Mouse (Mus musculus) lung, embryonic 16.5 days (tissue): ENCODE results near the gene Sytl2. TPM values are rescaled to one million over a fixed set of nuclear protein-coding genes. Genes with fewer than 3 reads are reported as not detected.

ENCODE experiments used
- ATAC-seq: fragments of 200-750 bp; cut with Nextera tagmentation; 2 replicates; pipeline ENCODE4 v1.8.0; 2017; ENCODE audit warnings: low read depth, mild to moderate bottlenecking, moderate library complexity
- H3K27ac ChIP-seq: fragments of 300-500 bp; sonication (generic); 2 replicates; pipeline ENCODE4 v1.5.1; 2014; ENCODE audit warnings: mild to moderate bottlenecking, control low read depth, low read length
- H3K27me3 ChIP-seq: fragments of 300-500 bp; sonication (generic); 2 replicates; pipeline ENCODE4 v1.6.1; 2014; ENCODE audit warnings: low read depth, low read length, mixed read lengths; ENCODE audit not compliant: control insufficient read depth, insufficient read depth
- H3K36me3 ChIP-seq: fragments of 300-500 bp; sonication (generic); 2 replicates; pipeline ENCODE4 v1.6.1; 2014; ENCODE audit warnings: low read length; ENCODE audit not compliant: control insufficient read depth, insufficient read depth
- H3K4me1 ChIP-seq: fragments of 300-500 bp; sonication (generic); replicated peaks from 2 replicates; pipeline ENCODE4 v1.6.1; 2014; ENCODE audit warnings: low read length, mixed read lengths; ENCODE audit not compliant: control insufficient read depth, insufficient read depth
- H3K4me2 ChIP-seq: fragments of 300-500 bp; sonication (generic); 2 replicates; pipeline ENCODE4 v1.6.1; 2014; ENCODE audit warnings: low read depth, low read length, control low read depth
- H3K4me3 ChIP-seq: fragments of 300-500 bp; sonication (generic); 2 replicates; pipeline ENCODE4 v1.5.1; 2014; ENCODE audit warnings: mild to moderate bottlenecking, low read length, control low read depth
- H3K9ac ChIP-seq: fragments of 300-500 bp; sonication (generic); 2 replicates; pipeline ENCODE4 v1.6.1; 2014; ENCODE audit warnings: low read length, control low read depth
- H3K9me3 ChIP-seq: fragments of 300-500 bp; sonication (generic); 2 replicates; pipeline ENCODE4 v1.6.1; 2016; ENCODE audit warnings: low read length; ENCODE audit not compliant: control insufficient read depth
- WGBS: fragments of 180-500 bp; shearing (Covaris S2); extraction: QIAGEN DNeasy Blood & Tissue Kit; methylation state at CpG from one replicate; pipeline ENCODE4 v1.1.7; 2014; 5-methylcytosine and 5-hydroxymethylcytosine counted together
- polyA plus RNA-seq: library from polyadenylated mRNA; unstranded; fragments of >200 nt; fragmentation: Nextera tagmentation; extraction: Ambion mirVana; gene quantifications from 2 replicates; pipeline ENCODE4 v1.2.1, GENCODE M21; 2015

Sytl2 gene
- polyA plus RNA-seq, 1 experiment from 2014 or later, result 5.5 TPM

DNA sequence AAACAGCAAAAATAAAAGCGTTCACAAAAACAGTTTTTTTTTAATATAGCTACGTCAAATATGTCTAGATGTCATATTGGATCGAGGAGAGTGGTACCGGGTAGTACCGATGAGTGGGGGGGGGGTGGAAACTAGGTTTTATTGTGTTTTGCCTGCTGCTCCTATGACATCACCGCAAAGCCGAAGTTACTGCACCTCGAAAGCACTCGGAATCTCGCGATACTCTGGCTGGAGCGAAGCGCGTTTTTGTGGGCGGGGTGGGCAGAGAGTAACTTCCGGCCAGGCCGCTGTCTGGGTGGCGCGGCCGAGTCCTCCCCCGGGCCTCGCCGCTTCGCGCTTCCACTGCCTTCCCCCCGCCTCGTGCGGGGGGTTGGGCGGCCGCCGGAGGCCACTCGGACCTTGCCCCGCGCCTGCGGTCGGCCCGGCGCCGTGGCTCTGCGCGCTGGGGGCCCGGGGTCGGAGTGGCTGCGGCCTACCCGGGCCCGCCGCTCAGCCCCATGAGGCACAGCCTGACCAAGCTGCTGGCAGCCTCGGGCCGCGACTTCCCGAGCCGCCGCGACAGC, 140.5 kb downstream of the Sytl2 start, which contains the start of gene Crebzf:
Crebzf (plus strand) TSS at position 212 of the 563 bp plus-strand sequence.
- Histone ChIP-seq H3K9ac (peak within 1 kb of the TSS; percentile 99), H3K9me3 (no peaks in the 10 kb centered on the region), H3K4me1 (no peaks in the 10 kb centered on the region; the same call in 1 of the 2 replicates), H3K4me3 (peak within 1 kb of the TSS; percentile 97), H3K4me2 (peak within 1 kb of the TSS; percentile 70), H3K27ac (peak within 1 kb of the TSS; percentile 98), H3K36me3 (peaks cover 2% of the 10 kb centered on the region; the same call in 1 of the 2 replicates), H3K27me3 (no peaks in the 10 kb centered on the region)
- peak; percentile 97 for ATAC-seq
- 0% methylated on average over 45 of the region's 54 CpGs for WGBS

DNA sequence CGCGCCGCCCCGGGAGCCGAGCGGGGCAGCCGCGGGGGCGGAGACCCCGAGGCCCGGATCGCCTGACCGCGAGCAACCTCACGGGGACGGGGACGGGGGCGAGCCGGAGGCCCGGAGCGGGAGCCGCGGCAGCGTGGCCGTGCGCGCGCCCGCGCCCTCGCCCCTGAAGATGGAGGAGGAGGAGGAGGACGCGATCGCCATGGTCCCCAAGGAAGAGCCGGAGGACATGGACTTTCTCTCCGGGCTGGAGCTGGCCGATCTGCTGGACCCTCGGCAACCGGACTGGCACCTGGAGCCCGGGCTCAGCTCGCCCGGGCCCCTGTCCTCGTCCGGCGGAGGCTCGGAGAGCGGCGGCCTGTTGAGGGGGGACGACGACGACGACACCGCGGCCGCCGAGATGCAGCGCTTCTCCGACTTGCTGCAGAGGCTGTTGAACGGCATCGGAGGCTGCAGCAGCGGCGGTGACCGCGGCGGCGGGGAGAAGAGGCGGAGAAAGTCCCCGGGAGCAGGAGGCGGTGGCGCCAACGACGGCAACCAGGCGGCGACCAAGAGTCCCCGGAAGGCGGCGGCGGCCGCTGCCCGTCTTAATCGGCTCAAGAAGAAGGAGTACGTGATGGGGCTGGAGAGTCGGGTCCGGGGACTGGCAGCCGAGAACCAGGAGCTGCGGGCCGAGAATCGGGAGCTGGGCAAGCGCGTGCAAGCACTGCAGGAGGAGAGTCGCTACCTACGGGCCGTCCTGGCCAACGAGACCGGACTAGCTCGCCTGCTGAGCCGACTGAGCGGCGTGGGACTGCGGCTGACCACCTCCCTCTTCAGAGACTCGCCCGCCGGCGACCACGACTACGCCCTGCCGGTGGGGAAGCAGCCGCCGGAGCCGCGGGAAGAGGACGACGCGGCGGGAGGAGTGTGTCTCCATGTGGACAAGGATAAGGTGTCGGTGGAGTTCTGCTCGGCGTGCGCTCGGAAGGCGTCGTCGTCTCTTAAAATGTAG, 141.3 kb downstream of the Sytl2 start:
- Histone ChIP-seq H3K4me3 (peak overlapping the region; percentile 97), H3K4me2 (peak overlapping the region; percentile 60), H3K27me3 (no peaks in the 10 kb centered on the region), H3K9me3 (no peaks in the 10 kb centered on the region), H3K27ac (peak overlapping the region; percentile 98), H3K9ac (peak overlapping the region; percentile 99), H3K36me3 (peaks cover 3% of the 10 kb centered on the region; the same call in 1 of the 2 replicates), H3K4me1 (no peaks in the 10 kb centered on the region; the same call in 1 of the 2 replicates)
- WGBS, result under 1% methylated on average over 99 of the region's 123 CpGs
- peak; percentile 76 for ATAC-seq

DNA sequence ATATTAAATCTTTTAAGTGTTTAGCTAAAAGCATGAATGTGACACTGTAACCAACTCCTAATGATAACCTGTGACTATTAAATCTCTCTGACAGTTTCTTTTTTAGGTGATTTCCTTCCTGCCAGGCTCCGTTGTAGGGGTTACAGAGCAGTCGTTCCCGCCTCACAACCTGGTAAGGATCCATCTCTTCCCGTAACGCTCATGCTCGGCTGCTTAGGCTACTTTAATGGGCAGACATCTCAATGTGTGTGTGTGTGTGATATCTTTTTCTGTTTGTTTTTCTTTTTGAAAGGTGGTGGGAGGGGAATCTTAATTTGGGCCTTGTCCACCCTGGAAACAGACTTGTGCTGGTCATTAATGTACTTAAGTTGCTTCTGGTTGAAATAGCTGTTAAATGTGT, 142.2 kb downstream of the Sytl2 start:
- H3K27me3 ChIP-seq, result no peaks in the 10 kb centered on the region
- peak overlapping the region; percentile 97 for H3K4me3 ChIP-seq
- no peak for ATAC-seq
- H3K36me3 ChIP-seq, result peaks cover 3% of the 10 kb centered on the region; the same call in 1 of the 2 replicates
- H3K27ac ChIP-seq, result no peak overlapping the region
- no peaks in the 10 kb centered on the region; the same call in 1 of the 2 replicates for H3K4me1 ChIP-seq
- H3K9ac ChIP-seq, result peak overlapping the region; percentile 99
- WGBS, result 0% methylated on average over 6 of the region's 6 CpGs
- H3K4me2 ChIP-seq, result peak overlapping the region; percentile 60
- H3K9me3 ChIP-seq, result no peaks in the 10 kb centered on the region

DNA sequence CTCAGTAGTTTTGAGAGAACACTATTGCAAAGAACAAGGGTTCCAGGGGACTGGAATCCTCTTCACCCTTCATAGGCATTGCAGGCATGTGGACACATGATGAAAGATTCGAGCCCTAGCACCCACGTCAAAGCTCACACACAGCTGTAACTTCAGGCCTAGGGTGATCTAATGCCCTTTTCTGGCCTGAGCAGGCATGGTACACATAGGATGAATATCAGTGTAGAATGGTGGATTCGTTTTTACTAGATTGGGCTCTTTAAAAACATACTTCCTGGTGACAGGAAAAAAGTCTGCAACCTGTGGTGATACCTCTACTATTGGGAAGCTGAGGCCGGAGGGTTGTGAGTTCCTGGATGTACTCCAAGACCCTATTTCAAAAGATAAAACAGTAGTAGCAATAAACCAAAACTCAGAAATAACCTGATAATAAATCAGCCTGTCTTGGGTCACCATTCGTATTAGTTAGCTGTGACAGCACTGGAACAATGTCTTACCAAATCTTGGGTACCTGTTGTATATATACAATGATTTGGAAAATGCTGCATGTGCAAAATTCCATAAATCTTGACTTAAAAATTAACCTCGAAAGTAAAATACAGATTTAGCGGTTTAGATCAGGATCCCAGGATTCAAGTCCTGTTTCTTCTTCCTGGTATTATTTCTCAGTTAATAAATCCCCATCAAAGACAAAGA, 154.2 kb downstream of the Sytl2 start:
- WGBS, result 22% methylated on average over 7 of the region's 7 CpGs
- H3K9me3 ChIP-seq, result no peaks in the 10 kb centered on the region
- no peaks in the 10 kb centered on the region for H3K27me3 ChIP-seq
- no peaks in the 10 kb centered on the region; the same call in 1 of the 2 replicates for H3K4me1 ChIP-seq
- H3K27ac ChIP-seq, result peak overlapping the region; percentile 86; the same call in 1 of the 2 replicates
- H3K4me3 ChIP-seq, result peak overlapping the region; percentile 81
- ATAC-seq, result no peak
- peaks cover 13% of the 10 kb centered on the region for H3K36me3 ChIP-seq
- peak overlapping the region; percentile 84 for H3K9ac ChIP-seq
- H3K4me2 ChIP-seq, result peak overlapping the region; percentile 64

DNA sequence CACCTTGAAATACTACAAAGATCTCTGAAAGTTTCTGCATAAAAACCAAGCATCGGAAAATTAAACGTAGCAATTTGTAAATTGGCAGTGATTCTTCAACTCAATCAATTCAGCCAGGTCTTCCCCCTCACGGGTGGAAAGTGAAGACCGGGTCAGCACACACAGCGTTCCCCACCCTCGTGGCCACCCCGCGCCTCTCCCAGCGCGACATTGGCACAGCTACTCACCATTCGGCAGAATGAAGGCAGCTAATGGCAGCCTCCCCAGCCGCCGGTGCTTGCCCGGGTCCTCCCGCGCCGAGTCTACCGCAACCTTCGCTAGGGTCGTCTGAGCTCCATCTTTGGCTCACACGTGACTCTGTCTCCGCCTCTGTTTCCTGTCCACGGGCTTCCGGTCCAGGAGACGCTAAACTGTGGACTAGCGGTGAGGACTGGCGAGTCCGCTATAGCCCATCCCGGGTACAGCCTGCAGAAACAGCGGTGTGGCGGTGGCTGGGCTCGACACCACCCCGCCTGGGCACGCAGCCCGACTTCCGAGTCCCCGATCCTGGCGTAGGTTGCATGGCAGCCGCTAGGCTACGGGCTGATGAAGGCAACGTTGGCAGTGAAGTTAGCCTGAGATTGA, 154.9 kb downstream of the Sytl2 start, which contains the start of gene Tmem126a:
Tmem126a (minus strand) TSS at position 385 of the 624 bp plus-strand sequence.
- under 1% methylated on average over 41 of the region's 41 CpGs for whole genome bisulfite sequencing
- H3K27me3 ChIP-seq, result no peaks in the 10 kb centered on the region
- H3K4me2 ChIP-seq, result peak within 1 kb of the TSS; percentile 64
- peak; percentile 97 for ATAC-seq
- H3K9ac ChIP-seq, result peak within 1 kb of the TSS; percentile 84
- no peaks in the 10 kb centered on the region for H3K9me3 ChIP-seq
- peaks cover 10% of the 10 kb centered on the region; the same call in 1 of the 2 replicates for H3K36me3 ChIP-seq
- peak within 1 kb of the TSS; percentile 81 for H3K4me3 ChIP-seq
- no peaks in the 10 kb centered on the region; the same call in 1 of the 2 replicates for H3K4me1 ChIP-seq
- H3K27ac ChIP-seq, result peak within 1 kb of the TSS; percentile 86

DNA sequence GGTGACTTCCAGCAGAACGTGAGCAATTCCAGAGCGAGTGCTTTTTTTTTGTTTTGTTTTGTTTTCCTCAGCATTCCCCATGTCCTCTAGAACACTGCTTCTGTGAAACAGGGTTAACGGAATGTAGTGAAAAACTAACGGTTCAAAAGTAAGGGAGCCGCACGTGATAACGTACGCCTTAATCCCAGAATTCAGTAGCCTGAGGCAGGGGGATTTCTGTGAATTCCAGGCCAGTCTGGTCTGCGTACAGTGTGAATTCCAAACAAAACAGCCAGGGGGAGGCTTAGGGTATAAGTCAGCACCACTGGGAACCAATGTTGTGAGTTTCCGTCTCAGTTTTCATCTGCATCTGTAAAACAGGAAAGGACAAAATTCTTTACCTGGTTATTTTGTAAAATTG, 155.5 kb downstream of the Sytl2 start:
- H3K36me3 ChIP-seq, result peaks cover 8% of the 10 kb centered on the region; the same call in 1 of the 2 replicates
- 11% methylated on average over 10 of the region's 10 CpGs for WGBS
- H3K4me2 ChIP-seq, result peak overlapping the region; percentile 64
- no peaks in the 10 kb centered on the region for H3K27me3 ChIP-seq
- H3K9me3 ChIP-seq, result no peaks in the 10 kb centered on the region
- H3K27ac ChIP-seq, result peak overlapping the region; percentile 86
- peak; percentile 63 for ATAC-seq
- H3K4me1 ChIP-seq, result no peaks in the 10 kb centered on the region; the same call in 1 of the 2 replicates
- peak overlapping the region; percentile 81 for H3K4me3 ChIP-seq
- peak overlapping the region; percentile 84 for H3K9ac ChIP-seq

Other genes starting within 250 kb of the Sytl2 start
- gene Picalm, start 172.0 kb upstream of the Sytl2 start, polyA plus RNA-seq, result 46.0 and 49.7 TPM in 2 replicates
- not detected in 2 replicates for gene Ccdc83, start 36.5 kb upstream of the Sytl2 start, polyA plus RNA-seq
- 2.1 TPM in 2 replicates for gene Ccdc89, start 124.3 kb downstream of the Sytl2 start, polyA plus RNA-seq
- 15.6 and 16.2 TPM in 2 replicates for gene Crebzf, start 140.5 kb downstream of the Sytl2 start, polyA plus RNA-seq
- gene Tmem126a, start 155.0 kb downstream of the Sytl2 start, polyA plus RNA-seq, result 86.0 and 94.1 TPM in 2 replicates
- 33.9 and 34.5 TPM in 2 replicates for gene Tmem126b, start 173.7 kb downstream of the Sytl2 start, polyA plus RNA-seq
- gene Dlg2, start 174.4 kb downstream of the Sytl2 start, polyA plus RNA-seq, result 1.1 and 1.2 TPM in 2 replicates